Mouse (Mus musculus): Measurements from ENCODE around the gene Dph1.

The Dph1 gene

GRCm38 (mm10) chr11:75190905-75191441 lies at the start of gene Dph1:
Gene Dph1, minus strand, starts transcription at chr11:75191241.
- no peak for DNase-seq (ENCODE audit: low read depth, low spot score)

- peak; percentile 97 for DNase-seq (ENCODE audit: low read depth, low spot score)
Observed at GRCm38 (mm10) chr11:75240158-75240934, 49.3 kb upstream of the Dph1 start.

- DNase-seq (ENCODE audit: low read depth, low spot score): peak; percentile 81
Observed at GRCm38 (mm10) chr11:75234745-75235144, 43.7 kb upstream of the Dph1 start.

DNA sequence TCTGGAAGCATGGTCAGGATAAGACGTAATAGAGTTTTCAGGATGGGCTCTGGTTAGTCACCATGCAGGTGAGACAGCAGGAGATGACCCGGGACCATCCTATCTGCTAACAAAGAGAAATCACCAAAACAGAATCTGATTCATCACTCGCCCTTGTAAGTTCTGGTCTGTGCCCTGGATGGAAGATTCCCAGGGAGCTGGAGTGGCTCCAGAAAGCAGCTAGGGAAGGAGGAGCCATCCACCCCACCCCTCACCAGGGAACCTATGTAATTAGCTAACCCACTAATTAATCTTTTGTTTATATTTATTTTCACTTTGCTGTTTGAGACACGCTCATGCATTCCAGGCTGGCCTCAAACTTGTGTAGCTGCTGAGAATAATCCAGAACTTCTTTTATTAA lies 41.4 kb upstream of the Dph1 start:
- DNase-seq (ENCODE audit: low read depth, low spot score): no peak

GRCm38 (mm10) chr11:75231756-75232155 lies 40.7 kb upstream of the Dph1 start:
- DNase-seq (ENCODE audit: low read depth, low spot score): peak; percentile 88

DNA sequence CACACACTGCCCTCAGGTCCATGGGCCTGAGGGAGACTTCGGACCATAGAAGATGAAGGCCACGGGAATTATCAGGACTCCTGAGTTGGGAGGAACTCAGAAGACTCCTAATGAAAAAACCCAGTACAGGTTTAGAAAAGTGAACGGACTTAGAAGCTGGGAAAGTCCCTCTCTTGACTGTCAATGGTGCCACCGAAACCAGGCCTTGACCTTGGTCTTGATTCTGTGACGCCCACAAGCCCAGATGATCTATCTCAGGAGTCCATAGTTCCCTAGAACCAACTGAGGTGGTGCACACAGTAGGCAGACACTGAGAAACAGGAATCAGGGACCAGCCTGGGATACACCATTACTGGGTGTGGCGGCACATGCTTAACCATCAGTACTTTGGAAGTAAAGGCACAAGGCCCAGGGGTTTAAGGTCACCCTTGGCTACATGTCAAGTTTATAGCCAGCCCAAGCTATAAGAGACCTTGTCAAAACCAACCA lies 39.3 kb upstream of the Dph1 start:
- DNase-seq (ENCODE audit: low read depth, low spot score): no peak

DNA sequence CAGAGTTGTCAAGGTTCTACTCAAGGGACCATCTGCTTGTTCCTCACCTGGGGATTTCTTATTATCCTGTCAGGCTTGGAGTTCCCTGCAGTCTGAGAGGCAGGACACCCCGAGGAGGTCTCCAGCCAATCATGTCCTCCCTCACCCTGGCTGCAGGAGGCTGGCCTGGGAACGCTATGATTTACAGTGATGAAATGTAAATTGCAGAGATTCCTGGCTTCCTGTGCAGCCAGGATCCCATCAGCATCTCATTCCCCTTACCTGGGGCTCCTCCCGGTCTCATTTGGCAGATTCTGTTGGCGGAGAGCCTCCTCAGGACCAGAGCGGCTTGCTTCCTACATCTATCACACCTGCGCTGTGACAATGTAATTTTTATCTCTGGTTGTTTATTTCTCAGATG lies 38.2 kb upstream of the Dph1 start:
- peak; percentile 63 for DNase-seq (ENCODE audit: low read depth, low spot score)

DNA sequence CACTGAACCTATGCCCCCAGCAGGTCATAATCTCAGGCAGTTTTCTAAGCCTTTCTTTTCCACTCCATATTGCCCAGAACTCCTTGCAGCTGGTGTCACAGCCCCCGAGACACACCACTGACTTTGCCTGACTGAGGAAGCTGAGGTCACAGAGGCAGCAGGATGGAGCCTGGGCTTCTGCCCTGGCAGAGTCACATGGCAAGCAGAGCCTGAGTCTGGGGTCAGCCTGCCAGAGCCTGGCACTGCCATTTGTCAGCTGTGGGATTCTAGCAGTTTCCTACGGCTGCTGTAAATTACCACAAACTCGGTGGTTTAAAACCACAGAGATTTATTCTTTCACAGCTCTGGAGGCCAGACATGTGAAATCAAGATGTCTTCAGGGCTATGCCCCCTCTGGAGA lies 36.6 kb upstream of the Dph1 start:
- no peak for DNase-seq (ENCODE audit: low read depth, low spot score)

DNA sequence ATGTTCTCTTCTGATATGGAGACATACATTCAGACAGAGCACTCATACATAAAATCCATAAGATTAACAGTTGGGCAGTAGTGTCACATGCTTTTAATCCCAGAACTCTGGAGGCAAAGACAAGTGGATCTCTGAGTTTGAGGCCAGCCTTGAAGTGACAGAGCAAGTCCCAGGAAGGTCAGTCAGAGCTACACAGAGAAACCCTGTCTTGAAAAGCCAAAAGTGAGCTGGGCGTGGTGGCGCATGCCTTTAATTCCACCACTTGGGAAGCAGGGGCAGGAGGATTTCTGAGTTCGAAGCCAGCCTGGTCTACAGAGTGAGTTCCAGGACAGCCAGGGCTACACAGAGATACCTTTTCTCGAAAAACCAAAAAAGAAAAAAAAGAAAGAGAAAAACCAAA lies 33.8 kb upstream of the Dph1 start:
- DNase-seq (ENCODE audit: low read depth, low spot score): no peak

GRCm38 (mm10) chr11:75224062-75224461 lies 33.0 kb upstream of the Dph1 start:
- DNase-seq (ENCODE audit: low read depth, low spot score): no peak

GRCm38 (mm10) chr11:75220517-75221145 lies 29.6 kb upstream of the Dph1 start:
- no peak for DNase-seq (ENCODE audit: low read depth, low spot score)

GRCm38 (mm10) chr11:75220115-75220514 lies 29.1 kb upstream of the Dph1 start:
- peak; percentile 86 for DNase-seq (ENCODE audit: low read depth, low spot score)

GRCm38 (mm10) chr11:75214081-75214950 lies 23.3 kb upstream of the Dph1 start:
- no peak for DNase-seq (ENCODE audit: low read depth, low spot score)

- peak; percentile 54 for DNase-seq (ENCODE audit: low read depth, low spot score)
Observed at GRCm38 (mm10) chr11:75213372-75214080, 22.5 kb upstream of the Dph1 start.

DNA sequence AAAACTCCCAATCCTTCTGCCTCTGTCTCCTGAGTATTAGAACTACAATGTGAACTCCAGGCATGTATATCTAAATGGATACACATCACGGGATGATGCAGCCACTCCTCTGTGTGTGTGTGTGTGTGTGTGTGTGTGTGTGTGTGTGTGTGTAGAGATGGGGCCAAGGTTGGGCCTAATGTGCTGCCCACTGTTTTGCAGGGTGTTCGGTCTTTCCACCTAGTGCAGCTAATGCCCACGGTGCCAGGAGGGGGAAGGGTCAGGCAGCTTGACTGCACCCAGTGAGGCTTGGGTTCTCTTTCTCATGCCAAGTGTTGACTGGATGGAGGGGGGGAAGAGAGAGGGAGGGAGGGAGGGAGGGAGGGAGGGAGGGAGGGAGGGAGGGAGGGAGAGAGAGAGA lies 21.8 kb upstream of the Dph1 start:
- peak; percentile 74 for DNase-seq (ENCODE audit: low read depth, low spot score)

- peak; percentile 91 for DNase-seq (ENCODE audit: low read depth, low spot score)
Observed at GRCm38 (mm10) chr11:75212031-75212667, 21.1 kb upstream of the Dph1 start.

- DNase-seq (ENCODE audit: low read depth, low spot score): no peak
Observed at GRCm38 (mm10) chr11:75210755-75211154, 19.7 kb upstream of the Dph1 start.

DNA sequence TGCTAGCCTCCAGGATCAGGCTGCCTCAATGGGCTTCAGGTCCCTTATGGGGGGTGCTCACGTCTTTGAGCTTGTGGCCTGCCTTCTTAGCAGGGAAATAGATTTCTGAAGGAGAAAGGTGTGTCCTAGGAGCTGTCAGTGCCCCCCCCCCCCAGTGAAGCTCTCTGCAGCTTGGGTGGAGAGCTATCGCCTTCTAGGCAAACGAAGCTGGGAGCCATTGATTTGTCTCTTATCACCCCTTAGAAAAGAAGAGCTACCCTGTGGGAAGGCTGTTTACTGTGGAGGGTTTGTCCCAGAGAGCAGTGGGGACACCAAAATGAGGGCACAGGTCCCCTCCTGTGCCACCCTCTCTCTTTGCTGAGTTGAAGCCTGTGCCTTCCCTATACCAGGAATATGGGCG lies 19.1 kb upstream of the Dph1 start:
- DNase-seq (ENCODE audit: low read depth, low spot score): no peak

- DNase-seq (ENCODE audit: low read depth, low spot score): peak; percentile 52
Observed at GRCm38 (mm10) chr11:75209363-75209762, 18.3 kb upstream of the Dph1 start.

DNA sequence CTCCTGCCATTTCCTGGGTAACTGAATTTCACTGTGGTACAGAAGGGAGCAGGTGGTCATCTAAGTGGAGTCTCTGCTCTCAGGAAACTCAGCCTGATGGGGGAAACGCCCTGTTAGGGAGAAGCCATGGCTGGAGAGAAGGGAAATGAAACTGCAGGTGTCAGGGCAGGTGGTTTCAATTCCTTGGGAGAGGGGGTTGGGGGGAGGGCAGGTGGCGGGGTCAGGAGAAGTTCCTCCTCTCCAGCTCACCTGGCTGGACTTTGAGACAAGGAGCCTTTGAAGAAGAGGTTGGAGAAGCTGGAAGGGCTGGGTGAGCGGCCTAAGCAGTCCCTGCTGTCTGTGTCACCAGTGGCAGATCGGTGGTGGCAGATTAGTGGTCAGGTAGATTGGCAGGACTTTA lies 15.3 kb upstream of the Dph1 start:
- no peak for DNase-seq (ENCODE audit: low read depth, low spot score)

DNA sequence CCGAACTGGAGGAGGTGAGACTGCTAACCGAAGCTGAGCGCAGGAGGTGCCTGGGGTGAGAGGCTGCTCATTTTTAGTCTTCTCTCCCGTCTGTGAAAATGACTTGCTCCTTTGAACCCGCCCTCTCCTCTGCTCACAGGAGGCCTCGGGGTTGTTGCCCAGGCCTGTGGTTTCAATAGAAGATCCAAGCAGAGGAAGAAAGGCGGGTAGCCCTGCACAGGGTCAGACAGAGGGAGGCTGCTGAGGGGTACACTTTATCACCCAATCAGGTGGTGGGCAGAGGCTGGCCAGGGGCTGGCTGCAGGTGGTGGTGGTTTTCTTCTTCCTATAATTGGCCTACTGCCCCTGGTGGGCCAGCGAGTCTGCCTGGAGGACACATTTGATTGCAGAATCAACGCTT lies 13.4 kb upstream of the Dph1 start:
- DNase-seq (ENCODE audit: low read depth, low spot score): peak; percentile 37
